Mouse (Mus musculus) embryonic stem cell, embryonic (primary cell): ENCODE measurements at regions not wholly inside any gene's neighbourhood (a gene's known extent, or its start where the extent isn't known, plus 50 kb on each side); places are given as distances from the start of the nearest gene placed in this dataset.

Source experiments
- CTCF ChIA-PET, 4 experiments: fragments of 300-600 bp in 2 of 4; fragments of 350-600 bp in 2 of 4; sonication (Branson Sonifier 250); formaldehyde crosslinking; loops; one replicate each; lab custom pipeline; 2022; ENCODE audit warnings: inconsistent platforms in 2 of 4; lab: Charles Lee
- POLR2A ChIA-PET, 4 experiments: fragments of 300-600 bp in 2 of 4; fragments of 350-600 bp in 2 of 4; sonication (Branson Sonifier 250); formaldehyde crosslinking; loops; one replicate each; lab custom pipeline; 2022; ENCODE audit warnings: antibody characterized with exemption in 4 of 4, inconsistent platforms in 1 of 4; lab: Charles Lee

DNA sequence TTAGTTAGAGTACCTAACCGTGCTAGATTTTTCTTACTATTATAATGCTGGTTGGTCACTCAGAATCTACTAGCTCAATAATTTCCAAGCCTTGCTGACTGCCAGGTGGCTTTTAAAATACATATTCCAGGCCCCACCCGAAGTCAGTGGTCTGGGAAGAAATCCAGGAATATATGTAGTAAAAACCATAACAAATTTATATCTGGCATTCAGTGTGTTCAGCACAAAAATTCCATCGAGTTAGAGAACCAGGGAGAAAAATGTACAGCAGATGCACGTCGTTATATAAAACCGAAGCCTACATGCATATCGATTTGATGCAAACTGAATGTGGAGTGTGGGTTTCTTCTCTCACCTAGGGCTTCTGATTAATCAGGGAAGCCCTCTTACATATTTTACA is 229.5 kb upstream of the N6amt1 start:
- POLR2A ChIA-PET = no interaction called here

DNA sequence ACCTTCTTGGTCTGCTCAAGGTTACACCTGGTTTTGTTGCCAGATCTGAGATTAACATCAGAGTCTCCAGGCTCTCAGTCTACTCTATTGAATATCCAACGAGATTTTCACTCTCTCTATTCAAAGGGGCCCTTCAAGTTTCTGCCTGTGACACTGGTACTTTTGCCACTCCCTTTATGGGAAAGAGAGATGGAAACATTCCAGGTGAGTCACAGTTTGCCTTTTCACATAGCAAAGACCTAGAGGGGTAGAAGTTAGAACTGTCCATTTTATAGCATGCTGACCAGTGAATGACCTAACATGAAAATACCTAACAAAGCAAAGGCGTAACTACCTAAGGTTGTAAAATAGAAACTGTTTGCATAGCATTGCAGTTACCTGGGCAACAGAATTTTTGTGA is 250.4 kb upstream of the N6amt1 start:
- POLR2A ChIA-PET = no interaction called here

More for the DNA sequence above, 229.5 kb upstream of the N6amt1 start:
- CTCF ChIA-PET = no interaction called here

DNA sequence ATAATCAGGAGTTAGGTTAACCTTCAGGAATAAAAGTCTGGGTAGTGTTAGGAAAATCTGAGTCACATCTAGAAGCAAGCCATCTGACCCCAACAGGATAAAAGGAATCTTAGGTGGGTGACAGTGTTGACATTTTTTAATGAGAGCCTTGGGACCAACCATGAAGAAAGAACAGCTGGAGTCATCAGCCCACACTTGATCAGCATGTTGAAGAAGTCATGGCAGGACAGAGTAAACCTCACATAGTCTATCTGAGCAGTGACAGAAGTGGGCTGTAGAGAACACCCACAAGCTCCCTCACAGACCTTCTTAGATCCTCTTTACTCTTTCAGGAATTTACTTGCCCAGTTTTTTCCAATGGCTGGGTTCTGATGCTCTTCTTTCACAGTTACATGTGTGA is 251.9 kb upstream of the N6amt1 start:
- POLR2A ChIA-PET = no interaction called here
- CTCF ChIA-PET = no interaction called here

More for the DNA sequence above, 250.4 kb upstream of the N6amt1 start:
- CTCF ChIA-PET = no interaction called here

DNA sequence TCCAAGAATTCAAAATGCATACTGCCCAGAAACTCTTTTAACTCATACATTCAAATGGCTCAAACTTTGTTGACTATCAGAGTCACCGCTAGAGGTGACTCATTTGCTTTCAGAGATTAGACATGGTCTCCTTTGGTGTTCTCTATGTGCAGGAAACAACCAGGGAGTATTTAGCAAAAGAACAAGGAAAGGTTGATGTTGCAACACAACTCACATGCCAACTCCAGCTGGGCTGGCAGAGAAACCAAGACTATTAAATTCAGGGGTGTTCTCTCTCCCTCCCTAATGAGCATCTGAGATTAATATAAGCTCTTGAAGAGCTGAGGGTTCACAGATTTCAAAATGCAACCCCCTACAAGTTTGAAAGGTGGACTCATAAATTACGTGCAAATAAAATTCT is 262.0 kb upstream of the N6amt1 start:
- POLR2A ChIA-PET = no interaction called here
- CTCF ChIA-PET = interaction anchor here in 2 of 4 experiments (0.5 to 0.6 kb wide), 2 partner anchors 36 to 314 kb away, joined by 3 read pairs; no protein-coding TSS in a partner anchor

DNA sequence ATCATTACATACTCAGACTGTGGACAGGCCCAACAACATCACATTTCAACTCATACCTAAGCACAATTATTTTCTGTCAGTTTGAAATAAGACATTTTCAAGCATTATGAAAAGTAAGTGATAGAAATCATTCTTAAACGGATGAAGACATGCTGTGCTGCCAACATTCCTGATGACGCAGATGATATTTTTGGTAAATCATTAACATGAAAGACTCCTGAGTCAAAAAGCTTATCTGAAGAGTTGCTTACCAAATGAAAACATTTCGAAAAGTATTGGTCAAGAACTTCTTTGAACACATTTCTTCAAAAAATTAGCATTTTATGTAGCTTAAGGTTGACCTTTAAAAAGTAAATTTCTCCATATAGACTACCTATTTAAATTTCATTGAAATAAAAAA is 264.7 kb upstream of the N6amt1 start:
- ChIA-PET CTCF (no interaction called here), POLR2A (no interaction called here)

DNA sequence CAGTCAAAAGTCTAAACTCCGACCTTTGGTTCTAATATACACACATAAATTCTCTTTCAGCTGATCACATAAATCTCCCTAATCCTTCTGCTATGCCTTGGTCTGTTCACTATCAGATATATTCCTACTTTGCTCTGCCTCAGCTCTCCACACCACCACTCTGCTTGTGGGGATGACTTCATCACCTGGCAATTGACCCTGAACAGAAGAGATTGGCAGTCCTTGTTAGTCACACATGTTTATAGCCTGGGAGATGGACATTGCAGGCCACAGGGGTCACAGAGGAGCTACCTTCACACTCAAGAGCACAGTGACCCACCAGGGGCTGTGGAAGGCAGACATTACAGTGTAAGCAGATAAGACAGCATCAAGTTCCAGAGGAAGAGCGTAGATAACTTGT is 270.5 kb upstream of the N6amt1 start:
- ChIA-PET CTCF (no interaction called here), POLR2A (interaction anchor here in 1 of 4 experiments (1.6 kb wide), 1 partner anchor 12 kb away, joined by 3 read pairs; no protein-coding TSS in a partner anchor)

DNA sequence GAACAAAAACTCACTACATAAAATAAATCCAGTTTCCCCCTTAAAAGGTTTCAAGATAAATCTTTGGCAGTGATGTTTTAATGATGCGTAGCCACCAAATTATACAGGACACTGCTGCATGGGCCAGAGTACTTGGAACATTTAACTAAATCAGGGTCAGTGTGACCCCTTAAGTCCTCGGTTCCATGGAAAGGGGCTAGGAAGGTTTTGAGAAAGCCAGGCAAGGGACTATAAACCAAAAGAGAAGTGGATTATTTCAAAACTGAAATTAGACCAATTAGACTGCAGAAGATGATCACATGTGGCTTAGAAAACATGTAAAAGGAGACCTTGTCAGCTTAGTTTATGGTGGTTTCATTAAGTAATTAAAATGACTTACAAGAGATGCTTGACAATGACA is 276.6 kb upstream of the N6amt1 start:
- CTCF ChIA-PET = no interaction called here

DNA sequence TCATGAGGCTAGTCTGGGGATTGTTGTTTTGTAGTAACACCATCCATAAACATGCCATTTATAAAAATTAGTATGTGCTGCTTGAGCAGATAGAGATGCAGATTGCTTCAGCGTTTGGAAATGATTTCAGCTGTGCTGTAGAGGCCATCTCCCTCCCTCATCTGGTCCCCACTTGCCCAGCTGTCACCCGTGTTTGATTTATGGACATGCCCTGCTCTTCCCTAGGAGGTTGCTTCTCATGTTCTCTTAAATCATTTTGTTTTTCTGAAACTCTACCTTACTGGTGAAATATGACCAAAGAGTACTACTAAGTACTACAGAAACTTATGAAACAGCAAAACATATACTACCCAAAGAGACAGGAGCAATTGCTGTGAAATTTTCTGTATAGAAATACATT is 284.7 kb upstream of the N6amt1 start:
- ChIA-PET POLR2A (no interaction called here), CTCF (no interaction called here)

More for the DNA sequence above, 276.6 kb upstream of the N6amt1 start:
- POLR2A ChIA-PET = no interaction called here

DNA sequence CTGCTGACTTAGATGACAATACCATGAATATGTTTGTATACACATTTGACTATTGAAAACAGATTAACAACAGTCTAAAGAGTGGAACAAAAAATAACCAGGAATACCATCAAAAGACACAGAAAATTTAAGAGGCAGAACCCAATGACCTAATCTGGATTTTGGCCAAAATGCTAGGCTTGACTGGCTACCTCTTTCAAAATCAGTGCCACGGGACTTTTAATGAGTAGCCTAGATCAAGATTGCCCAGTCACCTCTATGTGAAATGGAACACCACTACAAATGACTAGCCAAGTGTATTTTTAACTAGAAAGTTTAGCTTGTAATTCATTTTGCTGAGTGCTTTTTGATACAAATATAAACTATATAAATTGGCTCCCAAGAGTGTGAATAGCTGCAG is 286.0 kb upstream of the N6amt1 start:
- ChIA-PET CTCF (no interaction called here), POLR2A (no interaction called here)

DNA sequence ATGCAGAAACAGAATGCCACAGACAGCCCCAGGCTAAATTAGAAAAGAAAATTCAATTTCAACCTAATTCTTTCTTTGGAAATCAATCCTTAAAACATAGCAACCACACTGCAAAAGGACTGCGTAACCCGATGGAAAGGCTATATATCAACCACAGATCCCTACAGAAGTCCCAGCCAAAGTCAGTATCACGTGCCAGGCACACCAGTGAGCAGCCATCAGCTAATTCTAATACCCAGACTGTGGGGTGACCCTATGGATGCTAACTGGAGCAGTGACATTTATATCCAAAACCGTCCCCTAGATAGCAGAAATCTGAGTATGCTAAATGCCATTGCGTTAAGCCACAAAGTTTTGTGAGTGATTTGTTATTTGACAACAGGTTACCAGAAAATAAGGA is 286.5 kb upstream of the N6amt1 start:
- ChIA-PET CTCF (no interaction called here), POLR2A (no interaction called here)

DNA sequence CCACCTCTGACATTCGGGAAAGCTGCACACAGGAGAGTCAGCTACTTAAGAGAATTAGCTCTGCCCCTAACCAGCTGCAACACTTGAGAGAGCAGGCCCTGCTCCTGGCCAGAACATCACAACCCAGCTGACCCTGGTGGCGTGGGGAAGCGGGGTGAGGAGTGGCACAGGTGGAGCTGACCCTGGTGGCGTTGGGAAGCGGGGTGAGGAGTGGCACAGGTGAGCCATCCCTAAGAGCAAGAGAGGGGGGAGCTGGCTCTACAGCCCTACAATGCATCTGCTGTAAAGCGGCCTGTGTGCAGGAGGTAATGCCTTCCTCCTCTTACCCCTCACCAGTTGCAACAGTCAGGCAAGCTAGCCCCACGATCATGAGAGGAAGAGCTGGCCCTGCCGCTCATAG is 293.5 kb upstream of the N6amt1 start:
- POLR2A ChIA-PET = no interaction called here
- CTCF ChIA-PET = no interaction called here

DNA sequence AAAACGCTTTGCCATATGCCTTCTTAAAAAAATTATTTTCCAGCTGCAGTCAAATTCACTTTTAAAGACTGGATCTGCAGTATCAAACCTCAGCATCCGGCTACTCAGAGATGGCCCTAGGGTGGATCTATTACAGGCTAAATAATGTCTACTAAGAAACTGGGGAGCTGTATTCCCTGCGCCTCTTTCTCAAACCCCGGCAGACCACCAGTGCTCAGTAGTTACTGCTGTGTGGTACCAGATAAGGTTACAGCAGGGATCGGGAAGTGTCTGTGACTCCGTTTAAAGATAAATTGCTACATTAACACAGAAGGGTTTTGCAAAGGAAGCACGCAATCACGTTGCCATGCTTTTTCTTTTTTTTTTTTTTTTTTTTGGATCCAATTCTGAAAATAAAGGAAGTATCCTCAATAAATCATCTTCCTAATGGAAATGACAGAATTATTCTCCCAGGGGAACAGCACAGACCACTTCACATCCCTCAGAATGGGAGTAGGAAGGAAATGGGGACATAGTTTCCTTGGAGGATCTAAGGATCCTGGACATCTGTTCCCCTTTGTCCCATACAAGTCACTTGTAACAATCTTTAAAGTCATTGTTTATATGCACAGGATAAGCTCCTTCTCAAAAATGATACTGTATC is 304.1 kb upstream of the N6amt1 start:
- ChIA-PET CTCF (no interaction called here), POLR2A (no interaction called here)

DNA sequence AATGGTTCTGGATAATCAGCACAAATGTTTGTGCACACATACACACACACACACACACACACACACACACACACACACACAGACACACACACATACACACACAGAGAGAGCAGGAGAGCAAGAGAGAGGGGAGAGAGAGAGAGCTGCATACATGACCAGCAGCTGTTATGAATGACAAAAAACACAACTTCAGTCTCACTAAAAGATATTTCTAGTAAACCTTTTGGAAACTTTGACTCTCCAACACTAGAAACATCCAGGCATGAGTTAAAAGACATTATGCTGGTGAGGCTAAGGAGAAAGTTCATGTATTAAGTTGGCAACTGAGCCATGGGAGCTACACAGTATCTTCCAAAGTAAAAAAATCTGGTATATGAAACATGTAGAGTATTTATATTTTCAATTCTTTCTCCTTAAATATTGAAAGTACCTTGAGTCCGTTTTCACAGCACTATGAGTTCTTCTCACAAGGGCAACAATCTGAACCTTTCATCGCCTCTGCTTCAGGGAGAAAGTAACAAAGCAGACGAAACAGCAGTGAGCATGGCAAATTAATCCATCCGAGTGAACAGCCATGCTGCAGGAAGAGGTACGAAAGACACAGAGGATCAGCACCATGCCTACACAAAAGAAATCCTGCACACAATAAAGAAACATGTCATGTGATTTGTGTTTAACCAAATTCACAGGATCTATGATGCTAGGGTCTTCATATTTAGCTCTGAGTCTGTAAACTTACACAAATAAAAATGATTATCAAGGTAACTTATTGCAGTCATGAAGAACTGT is 309.0 kb upstream of the N6amt1 start:
- POLR2A ChIA-PET = no interaction called here
- CTCF ChIA-PET = no interaction called here

DNA sequence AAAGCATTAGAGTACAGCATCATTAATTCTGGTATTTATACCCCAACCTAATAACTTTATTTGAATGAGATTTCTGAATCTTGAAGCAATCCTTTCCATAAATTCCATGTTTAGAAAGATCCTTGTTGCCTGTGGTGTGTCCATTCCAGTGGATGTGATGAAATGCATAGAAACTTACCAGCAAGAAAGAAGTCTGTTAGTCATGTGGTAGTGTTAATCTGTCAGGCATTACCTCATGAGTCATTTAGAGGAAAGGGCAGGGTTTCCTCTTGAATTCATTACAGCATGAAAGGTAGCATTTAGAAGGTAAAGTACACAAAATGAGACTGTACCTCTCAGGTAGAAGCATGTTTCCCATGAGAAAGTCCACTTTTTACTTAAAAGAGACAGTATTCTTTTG is 310.3 kb upstream of the N6amt1 start:
- ChIA-PET CTCF (no interaction called here), POLR2A (no interaction called here)

DNA sequence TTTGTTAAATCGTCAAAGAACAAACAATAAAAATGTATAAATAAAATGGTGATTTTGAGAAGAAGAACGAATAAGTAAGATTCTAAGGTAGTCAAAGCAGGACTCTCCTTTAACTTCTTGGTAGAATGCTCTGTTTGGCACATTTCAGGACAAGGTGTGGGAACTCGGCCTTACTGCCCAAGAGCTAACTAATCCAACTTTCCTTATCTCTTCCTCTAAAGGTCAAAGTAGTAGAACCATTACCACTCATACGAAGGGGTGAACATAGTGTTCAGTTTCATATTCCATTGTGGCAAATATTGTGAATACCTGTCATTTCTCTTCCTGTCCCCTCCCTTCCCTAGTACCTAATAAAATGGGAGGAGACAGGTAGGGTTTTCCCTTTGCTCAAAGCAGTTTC is 313.6 kb upstream of the N6amt1 start:
- ChIA-PET CTCF (no interaction called here), POLR2A (no interaction called here)

DNA sequence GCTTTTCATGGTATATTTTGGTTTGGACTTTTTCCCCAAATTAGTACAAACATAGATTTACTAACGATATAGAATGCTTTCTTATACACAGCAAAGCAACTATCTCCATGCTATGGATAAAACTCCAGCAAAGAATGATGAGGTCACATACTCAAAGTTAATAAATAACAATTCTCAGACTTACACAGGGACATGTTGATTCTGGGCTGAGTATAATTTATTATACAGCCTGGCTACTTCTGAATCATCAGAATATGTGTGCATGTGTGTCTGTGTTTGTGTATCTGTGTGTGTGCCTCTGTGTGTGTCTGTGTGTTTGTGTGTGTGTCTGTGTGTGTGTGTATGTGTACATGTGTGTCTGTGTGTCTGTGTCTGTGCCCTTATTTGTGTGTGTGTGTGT is 314.1 kb upstream of the N6amt1 start:
- POLR2A ChIA-PET = no interaction called here
- CTCF ChIA-PET = no interaction called here

DNA sequence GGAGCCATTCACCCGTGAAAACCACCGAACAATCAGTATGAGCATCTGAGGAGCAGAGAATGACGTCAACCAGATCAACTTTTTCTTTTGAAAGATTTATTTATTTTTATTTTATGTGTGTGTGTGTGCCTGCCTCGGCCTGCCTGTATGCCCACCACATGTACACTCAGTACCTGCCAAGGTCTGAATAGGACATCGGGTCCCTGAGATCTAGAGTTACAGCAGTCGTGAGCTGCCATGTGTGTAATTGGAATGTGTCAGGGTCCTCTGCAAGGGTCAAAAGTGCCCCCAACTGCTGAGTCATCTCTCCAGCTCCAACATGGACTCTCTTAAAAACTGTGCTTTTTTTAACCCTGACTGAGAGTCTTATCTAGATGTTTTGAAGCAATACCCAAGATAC is 316.9 kb upstream of the N6amt1 start:
- ChIA-PET POLR2A (no interaction called here), CTCF (no interaction called here)

DNA sequence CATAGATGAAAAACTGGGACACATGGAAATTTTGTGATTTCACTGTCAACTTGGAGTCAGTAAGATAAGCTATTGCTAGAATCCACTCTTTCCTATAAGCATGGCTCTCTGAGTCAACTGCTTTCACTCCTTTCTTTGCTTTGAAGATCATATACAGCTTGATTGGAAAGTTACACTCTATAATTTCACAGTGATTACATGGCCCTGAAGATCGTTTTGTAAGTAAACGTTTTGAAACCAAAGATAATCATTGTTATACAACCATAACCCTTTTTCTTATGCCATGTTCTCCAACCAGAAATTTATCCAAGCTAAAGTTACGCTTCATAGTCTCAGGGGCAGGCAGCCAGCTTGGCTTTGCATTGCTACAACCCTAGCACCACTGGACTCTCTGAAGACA is 322.1 kb upstream of the N6amt1 start:
- CTCF ChIA-PET = no interaction called here
- POLR2A ChIA-PET = interaction anchor here in 1 of 4 experiments (0.9 kb wide), 1 partner anchor 30 kb away, joined by 3 read pairs; no protein-coding TSS in a partner anchor

DNA sequence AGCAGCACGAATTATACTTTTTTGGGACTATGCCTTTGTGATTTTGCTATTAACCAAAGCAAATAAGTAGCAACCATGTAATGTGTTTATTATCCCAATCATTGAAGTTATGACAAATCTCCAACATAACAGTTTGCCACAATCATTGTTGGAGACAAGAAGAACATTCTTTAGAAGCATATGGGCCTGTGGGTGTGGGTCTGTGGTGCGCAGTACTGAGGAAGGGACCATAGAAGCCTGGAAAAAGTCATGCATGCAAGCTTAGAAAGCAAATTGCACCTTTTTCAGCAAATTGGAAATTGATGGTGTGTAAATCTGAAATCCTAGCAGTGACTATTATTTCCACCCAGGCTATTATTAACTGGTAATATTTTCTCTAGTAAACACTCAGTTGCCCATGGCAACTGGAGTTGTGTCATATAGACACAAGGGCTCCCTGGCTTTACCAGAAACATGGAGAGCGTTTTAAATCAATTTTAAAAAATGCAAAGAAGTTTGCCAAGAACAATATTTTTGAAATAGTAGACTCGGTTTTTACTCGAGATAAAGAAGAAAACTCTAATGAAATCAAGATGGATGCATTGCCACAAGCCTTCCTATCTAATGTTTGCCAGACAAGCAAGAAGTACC is 325.4 kb upstream of the N6amt1 start:
- CTCF ChIA-PET = no interaction called here
- POLR2A ChIA-PET = no interaction called here

DNA sequence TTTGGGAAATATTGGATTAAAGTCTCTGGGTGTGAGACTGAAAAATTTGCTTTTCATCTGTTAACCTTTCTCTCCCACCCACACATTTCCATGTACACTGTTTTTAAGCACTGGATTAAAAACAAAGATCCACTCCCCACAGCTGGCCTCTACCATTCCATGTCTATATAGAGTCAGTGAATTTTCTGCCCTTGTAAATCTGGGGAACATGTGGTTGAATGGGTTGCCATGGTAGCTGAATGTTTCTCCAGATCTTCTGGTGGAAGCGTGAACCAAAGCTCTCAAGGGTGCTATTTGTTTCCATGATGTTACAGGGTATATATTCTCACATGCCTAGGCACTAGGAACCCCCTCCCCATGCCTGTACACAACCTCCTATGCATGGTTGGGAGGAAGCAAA is 326.4 kb upstream of the N6amt1 start:
- ChIA-PET POLR2A (no interaction called here), CTCF (no interaction called here)

DNA sequence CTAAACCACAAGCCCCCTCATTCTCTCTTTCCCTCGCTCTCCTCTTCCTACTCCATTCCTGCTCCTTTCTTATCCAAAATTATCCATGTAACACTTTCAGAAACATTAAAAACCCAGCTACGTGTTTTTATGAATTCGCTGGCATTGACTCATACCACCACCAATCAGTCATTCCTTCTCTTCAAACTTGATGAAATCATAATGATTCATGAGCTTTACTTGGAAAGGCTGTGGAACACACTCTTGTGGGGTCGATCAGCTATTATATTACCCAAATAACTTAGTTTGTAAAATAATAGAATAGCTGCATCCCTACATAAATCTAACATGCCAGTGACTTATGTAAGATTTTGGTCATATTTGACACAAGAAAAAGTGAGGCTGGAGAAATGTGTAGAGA is 331.9 kb upstream of the N6amt1 start:
- CTCF ChIA-PET = no interaction called here
- POLR2A ChIA-PET = no interaction called here
